Mouse (Mus musculus): ENCODE results near the gene Pacrg. TPM values are rescaled to one million over a fixed set of nuclear protein-coding genes. Genes with fewer than 3 reads are reported as not detected.

Pacrg gene
- total RNA-seq, 2 experiments from 2014 or later: 0.67 to 1.1 TPM

GRCm38 (mm10) chr17:10449800-10450299 lies 390.3 kb downstream of the Pacrg start:
- DNase-seq: peak; percentile 77

- no peak for DNase-seq
These were observed 391.7 kb downstream of the Pacrg start for GRCm38 (mm10) chr17:10448417-10448816.

DNA sequence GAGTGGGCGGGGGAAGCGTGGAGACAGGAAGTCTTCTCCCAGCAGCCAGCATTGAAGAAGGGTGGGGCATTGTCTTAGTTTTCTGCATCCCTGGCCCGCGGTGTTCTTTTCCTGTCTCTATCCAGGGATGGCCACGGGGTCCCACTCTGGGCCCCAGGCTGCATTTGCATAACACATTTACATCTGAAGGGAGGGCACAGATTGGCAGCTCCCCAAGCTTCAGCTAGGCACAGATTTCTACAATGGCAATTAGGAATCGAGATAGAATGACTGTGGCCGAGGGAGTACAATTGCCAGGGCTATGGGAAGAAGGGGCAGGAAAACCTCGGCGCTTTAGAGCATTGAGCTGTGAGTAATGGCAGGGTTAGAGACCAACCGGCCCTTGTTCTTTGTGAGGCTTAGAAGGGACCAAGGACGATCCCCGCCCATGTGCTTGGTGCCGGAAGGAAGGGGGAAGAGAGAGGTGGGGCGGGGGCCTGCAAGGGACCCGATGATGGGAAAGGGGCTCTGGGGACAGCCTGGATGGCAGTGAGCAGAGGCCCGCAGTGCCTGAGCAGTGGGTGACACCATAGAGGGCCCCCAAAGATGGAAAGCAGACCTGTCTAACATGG lies 398.5 kb downstream of the Pacrg start:
- DNase-seq: no peak

- no peak for DNase-seq
These were observed 399.1 kb downstream of the Pacrg start for GRCm38 (mm10) chr17:10440961-10441360.

DNA sequence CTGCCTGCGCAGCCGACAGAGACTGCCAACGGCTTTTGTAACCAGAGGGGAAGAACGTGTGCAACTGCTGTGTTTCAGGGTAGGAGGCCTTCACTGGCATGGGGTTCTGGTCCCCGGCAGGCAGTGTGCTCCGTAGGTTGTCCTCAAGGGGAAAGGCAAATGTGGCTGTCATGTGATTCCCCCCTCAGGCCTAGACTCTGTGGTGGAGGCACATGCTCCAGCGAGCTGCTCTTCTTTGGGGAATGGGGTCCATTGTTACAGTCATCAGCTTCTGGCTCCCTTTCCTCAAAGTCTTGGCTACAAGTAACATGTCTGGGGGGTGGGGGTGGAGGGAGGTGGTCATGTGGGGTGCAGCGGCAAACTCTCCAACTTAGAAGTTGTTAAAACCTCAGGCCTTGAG lies 400.3 kb downstream of the Pacrg start:
- no peak for DNase-seq

- DNase-seq: no peak
These were observed 405.2 kb downstream of the Pacrg start for GRCm38 (mm10) chr17:10434867-10435266.

GRCm38 (mm10) chr17:10432525-10433180 lies 407.5 kb downstream of the Pacrg start:
- no peak for DNase-seq

DNA sequence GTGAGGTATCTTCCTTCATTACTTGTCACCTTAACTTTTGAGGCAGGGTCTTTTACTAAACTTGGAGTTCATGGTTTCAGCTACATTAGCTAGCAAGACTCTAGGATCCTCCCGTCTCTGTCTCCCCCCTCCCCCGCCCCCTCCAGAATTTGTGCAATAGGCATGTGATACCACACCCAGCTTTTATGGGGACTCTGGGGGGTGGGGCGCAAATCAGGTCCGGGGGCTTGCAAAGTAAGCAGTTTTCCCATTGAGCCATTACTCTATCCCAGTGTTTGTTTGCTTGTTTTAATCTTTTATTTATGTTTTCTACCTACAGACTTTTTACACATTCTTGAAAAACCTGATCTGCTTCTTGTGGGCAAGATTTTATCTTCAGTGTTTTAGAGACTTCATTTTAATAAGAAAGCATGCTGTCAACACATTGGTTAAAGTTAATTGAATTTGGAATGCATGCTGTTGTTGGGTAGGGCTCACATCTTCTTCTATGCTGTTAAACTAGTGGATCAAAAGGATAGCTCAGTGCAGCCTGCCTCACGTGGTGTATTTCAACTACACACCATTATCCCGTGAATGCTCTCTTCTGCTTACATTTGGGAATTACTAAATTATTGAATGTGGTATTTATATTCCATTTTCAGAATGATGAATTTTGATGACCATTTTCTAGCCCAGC lies 408.1 kb downstream of the Pacrg start:
- no peak for DNase-seq

DNA sequence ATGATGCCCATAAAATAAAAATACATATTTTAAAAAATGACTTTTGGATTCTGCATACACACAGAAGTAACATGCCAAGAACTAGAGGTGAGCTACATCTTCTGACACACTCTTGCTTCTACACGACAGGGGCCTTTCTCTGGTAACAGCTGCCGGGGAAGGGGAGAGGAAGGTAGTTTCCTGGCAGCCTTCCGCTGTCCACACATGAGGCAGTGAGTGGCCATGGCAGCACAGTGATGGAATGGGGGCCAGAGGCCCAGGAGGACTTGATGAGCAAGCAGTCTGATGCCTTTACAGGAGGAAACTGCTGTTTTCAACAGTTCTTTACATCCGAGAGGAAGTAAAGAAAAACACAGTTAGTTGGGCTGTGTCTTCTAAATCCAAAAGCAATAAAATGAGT lies 409.3 kb downstream of the Pacrg start:
- no peak for DNase-seq

- DNase-seq: no peak
These were observed 410.7 kb downstream of the Pacrg start for GRCm38 (mm10) chr17:10429406-10429805.

- no peak for DNase-seq
These were observed 414.8 kb downstream of the Pacrg start for GRCm38 (mm10) chr17:10425311-10425710.

DNA sequence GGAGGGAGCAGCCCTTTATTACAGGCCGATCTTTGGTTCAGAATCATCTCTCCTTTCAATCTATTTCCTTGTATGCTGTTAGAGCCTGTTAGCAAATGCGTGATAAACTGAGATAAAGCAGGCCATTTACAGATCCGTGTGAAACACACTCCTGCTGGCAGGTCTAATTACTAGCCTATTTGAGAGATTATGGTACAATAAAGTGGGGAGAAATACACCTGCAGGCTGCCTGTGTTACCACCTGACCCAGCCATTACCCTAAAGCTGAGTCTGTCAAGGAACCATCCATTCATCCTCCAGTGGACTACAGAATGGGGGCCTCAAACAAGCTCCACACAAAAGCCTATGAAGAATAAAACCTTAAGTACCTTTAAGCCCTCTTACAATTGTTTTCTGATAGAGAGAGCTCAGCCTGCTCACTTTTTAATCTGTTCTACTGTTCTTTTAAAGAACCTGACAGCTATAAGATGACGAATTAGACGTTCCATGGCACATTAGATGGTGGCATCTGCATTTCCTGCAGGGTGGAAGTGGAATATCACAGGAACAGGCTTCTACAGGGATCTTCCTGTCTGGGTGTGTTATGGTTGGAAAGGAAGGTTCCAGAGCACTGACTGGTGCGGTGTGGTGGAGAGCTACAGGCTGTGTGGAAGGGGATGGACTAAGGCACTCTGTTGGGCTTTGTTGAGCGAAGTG lies 422.4 kb downstream of the Pacrg start:
- DNase-seq: no peak

- peak; percentile 54 for DNase-seq
These were observed 423.1 kb downstream of the Pacrg start for GRCm38 (mm10) chr17:10416995-10417394.

DNA sequence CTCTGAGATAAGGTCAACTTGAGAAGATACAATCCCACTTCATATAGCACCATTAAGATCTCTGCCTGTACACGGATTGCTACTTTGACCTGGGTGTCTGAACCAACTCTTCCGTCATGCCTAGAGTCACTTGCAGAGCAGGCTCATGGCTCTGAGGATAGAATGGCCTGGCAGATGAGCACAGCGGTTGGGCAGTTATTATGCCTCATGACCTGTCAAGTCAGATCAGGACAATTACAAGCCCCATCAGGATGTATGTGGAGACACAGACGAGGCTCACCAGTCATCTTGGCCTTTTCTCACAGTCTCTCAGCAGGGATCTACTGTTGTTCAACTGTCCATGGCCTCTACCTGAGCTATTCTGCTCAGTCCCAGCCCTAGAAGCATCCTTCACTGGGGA lies 424.0 kb downstream of the Pacrg start:
- no peak for DNase-seq

GRCm38 (mm10) chr17:10414383-10414782 lies 425.7 kb downstream of the Pacrg start:
- DNase-seq: peak; percentile 49

DNA sequence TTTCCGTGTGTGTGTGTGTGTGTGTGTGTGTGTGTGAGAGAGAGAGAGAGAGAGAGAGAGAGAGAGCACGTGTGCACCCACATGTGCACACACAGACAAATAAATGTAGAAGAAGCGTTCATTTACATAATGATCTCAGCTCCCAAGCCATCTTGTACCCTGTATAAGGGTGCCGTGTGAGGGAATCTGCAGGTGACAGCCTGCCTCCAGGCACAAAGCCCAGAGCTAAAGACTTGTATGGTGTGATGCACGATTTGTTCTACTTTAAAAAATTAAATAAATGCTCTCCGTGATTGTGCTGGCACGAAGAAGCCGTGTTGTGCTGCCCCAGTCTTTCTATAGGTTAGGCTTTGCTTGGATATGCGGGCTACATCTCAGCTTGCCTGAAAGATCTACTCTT lies 426.2 kb downstream of the Pacrg start:
- DNase-seq: no peak

- DNase-seq: no peak
These were observed 429.3 kb downstream of the Pacrg start for GRCm38 (mm10) chr17:10410597-10411476.

DNA sequence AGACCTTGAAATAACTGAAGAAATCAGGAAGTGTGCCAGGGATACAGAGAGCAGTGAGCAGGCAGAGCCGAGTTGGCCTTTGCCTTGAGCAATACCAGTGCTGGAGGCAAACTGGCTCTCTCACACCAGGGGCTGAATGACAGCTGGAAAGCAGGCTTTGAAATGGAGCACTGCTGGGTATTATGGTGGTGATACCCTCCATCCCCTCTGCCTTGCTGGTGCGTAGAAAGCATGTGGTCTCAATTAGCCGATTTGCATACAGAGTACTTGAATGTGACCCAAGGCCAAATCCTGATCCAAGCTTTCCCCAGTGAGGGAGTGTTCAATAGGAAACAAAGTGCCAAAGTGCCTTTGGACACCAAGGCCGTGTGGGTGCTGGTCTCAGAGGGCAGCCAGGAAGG lies 431.4 kb downstream of the Pacrg start:
- DNase-seq: no peak

- no peak for DNase-seq
These were observed 432.9 kb downstream of the Pacrg start for GRCm38 (mm10) chr17:10407031-10407722.

GRCm38 (mm10) chr17:10406311-10406710 lies 433.8 kb downstream of the Pacrg start:
- no peak for DNase-seq

DNA sequence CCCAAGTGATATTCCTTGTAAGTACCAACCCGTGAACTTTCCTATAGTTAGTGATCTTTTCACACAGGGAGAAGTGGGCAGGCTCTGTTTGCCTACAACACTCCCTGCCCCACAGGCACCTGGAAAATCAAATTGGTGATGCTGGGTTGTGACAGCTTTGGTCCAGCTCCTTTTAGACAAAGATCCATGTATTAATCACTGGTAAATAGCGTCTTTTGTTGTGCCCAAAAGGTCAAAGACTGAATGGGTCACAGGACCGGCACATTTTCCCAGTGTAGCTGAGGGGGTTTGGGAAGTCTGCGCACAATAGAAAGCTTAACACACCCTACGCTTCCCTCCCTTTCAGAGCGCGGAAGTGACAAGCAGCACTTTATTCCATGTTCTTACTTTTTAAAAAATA lies 434.2 kb downstream of the Pacrg start:
- DNase-seq: no peak

Measured in heart, postnatal 4 days (tissue).